Mouse (Mus musculus): ENCODE measurements around the gene Pnpla3.

- TF ChIP-seq CTCF (IDR thresholded peaks at IDR 0.05) (no peak), POLR2A (IDR thresholded peaks at IDR 0.05; ENCODE audit: insufficient read depth, low read depth, low read length) (no peak)
Measured at GRCm38 (mm10) chr15:84230661-84231060, 63.0 kb downstream of the Pnpla3 start.
